Mouse (Mus musculus) thymus, adult 18-20 months (tissue): ENCODE results near the gene Trhde.

Experiments used
- DNase-seq, 2 experiments: peaks; one replicate each; pipeline ENCODE4 v3.0.0; 2022; ENCODE audit warnings: mixed read lengths in 2 of 2

The Trhde gene

DNA sequence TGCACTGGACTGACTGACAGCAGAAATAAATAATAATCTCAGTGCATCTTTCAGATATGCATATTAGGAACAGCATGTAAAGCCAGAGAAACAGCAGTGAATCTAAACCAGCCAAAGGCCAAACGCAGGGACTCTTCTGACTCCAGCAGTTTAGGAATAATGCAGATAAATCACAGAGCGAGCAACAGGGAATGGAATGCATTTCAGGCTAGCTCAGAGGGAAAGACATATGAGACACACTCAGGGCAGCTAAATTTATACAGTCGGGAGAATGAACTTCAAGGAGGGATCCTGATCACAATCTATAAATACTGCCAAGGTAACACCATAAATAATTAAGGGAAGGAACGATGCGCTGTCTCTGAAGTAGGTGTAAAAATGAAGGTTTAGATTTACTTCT, 66.4 kb downstream of the Trhde start:
- no peak for DNase-seq

- DNase-seq, result no peak
Observed at GRCm38 (mm10) chr10:114735111-114735510, 67.0 kb downstream of the Trhde start.

DNA sequence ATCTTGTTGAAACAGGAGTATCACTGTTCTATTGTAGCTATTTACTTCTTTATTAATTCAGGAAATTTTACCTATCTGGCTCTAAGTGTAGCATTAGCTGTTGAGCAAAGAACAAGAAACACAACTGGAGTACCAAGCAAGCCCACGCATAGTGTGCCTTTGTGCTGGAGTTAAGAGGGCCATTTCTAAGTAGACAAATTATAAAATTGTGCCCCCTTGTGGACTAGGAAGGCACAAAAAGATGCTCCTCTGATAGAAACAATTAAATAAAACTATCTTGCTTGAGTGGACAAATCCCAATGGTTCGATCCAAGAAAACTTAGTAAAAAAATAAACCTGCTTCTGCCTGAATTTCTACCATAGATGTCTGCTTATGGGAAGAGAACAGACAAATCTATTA, 76.5 kb downstream of the Trhde start:
- DNase-seq, result no peak

DNA sequence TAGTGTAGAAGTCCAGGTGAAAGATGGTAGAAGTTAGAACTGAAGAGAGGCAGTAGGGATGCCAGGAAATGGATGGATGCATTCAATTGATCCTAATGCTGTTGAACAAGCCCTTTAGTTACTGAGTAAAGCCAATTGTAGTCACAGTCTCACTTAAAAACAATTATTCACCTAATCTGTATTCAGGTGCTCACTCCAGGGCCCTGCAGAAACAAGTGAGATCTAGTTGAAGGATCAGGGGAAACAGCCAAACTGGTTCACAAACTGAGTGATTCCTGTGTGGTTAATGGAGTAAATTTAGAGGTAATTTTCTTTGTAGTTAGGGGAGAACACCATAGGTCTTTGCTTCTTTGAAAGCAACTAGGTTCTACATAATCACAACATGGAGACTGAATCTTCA, 100.3 kb downstream of the Trhde start:
- no peak for DNase-seq

DNA sequence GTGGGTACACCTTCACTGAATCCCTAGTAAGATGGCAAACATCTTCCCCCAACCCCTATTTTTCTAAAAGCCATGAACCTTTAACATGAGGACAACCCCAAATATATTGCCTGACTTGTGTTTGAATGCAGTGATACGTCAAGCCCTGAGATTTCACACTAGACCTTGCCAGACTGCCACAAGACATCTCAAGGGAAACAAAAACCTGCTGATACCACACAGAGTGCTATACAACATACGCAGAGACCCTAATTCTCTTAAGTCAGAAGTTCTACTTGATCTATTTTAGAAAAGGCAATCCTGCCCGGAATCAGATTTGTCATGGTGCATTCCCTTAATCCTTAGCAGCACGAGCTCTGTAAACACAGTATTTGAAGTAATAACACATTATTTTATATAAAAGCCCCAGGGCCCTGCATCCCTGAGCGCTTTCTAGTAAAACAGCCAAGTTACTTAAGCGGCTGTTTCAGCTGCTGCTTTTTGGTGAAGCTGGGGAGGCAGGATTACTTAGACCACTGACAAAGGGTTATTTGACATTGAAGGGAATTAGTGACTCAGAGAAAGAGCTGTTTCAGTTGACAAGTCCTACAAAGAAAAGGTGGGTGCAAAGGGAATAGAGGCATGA, 130.2 kb downstream of the Trhde start:
- no peak for DNase-seq

DNA sequence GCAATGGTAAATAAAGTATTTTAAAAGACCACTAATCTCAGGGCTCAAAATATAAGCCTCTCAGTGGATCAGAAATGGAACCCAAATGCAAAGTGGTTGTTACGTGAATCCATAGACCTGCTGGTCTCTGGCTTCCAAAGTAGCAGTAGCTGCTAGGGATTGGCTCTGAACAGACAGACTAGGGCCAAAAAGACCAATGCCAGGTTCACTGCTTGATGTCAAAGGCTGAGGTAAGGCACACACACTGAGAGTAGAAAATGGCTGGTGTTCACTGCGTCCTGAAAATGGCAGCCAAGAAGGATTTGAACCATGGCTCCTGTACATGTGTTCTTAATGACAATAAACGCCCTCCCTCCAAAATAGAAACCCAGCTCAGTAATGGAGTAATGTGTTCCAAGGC, 209.1 kb downstream of the Trhde start:
- no peak for DNase-seq

GRCm38 (mm10) chr10:114578926-114579325, 223.2 kb downstream of the Trhde start:
- DNase-seq, result no peak

- DNase-seq, result no peak
Observed at GRCm38 (mm10) chr10:114567891-114568290, 234.2 kb downstream of the Trhde start.

GRCm38 (mm10) chr10:114509186-114509585, 292.9 kb downstream of the Trhde start:
- DNase-seq, result no peak

DNA sequence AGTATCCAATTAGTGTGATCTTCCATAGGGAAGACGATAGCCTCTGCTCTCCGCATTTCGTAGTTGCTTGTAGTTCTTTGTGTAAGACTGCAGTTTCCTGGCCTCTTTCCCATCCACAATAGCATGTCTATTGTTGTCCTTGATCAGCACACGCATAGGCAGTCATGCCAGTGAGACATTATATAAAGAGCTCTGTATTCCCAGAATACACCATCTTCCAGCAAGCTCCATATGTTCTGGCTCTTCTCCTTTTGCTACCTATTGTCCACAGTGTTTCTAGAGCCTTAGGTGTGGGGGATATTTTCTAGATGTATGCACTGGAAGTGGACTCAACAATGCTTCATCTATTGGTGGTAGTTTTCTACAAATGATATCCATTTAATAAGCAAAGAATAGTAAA, 313.3 kb downstream of the Trhde start:
- no peak for DNase-seq

DNA sequence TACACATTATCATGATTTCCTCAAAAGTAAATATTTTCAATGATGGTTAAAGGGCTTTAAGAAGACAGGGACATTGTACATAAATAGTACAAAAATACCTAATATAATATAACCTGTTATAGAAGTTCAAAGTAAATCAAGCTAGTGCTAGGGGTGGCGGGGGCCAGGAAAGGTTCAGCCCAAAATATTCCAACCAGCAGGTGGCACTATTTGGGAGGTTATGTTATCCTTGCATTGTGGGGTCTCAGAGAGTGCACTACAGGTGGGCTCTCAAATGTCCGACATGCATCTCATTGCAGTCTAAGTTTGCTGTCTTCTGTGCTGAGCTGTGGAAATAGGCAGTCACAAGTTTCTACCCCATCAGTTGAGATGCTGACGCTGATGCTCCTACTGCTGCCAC, 346.5 kb downstream of the Trhde start:
- no peak for DNase-seq

DNA sequence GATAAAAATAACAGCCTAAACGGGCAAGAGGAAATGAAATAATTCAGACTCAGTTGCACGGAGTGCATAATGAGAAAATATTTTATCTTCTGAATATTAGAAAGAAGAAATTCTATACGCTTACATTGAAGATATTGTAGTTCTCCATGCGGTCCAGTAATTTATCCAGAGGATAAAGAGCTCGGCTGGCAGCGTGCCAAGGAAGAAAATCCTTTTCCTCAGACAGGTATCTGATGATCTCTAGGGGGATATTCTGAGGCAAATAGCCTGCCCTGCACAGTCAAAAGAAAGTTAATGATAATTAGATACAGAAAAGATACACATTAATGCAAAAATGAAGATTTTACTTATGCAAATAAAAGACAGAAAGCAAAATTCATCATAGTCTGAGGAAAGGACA, 354.0 kb downstream of the Trhde start:
- no peak for DNase-seq

- no peak for DNase-seq
Observed at GRCm38 (mm10) chr10:114418956-114419530, 383.1 kb downstream of the Trhde start.

- no peak for DNase-seq
Observed at GRCm38 (mm10) chr10:114415717-114416116, 386.4 kb downstream of the Trhde start.

DNA sequence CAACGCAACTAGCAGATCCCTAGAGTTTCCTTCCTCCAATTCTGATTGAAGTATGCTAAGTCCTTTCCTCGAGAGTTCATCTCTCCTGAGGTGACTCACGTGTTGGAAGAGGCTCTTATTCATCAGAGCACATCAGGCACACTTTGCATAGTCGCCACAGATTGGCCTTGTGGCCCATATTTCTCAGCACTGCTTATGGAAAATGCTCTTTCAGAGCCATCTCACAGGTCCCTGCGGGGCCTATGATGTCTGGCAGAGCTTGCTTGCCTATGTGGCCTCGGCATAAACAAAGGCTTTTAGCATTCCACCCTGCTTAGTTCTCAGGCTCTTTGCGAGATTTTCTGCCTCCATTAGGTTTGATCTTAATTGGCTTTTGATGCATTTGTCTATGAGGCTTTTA, 396.8 kb downstream of the Trhde start:
- DNase-seq, result no peak

- DNase-seq, result no peak
Observed at GRCm38 (mm10) chr10:114403795-114404194, 398.3 kb downstream of the Trhde start.

DNA sequence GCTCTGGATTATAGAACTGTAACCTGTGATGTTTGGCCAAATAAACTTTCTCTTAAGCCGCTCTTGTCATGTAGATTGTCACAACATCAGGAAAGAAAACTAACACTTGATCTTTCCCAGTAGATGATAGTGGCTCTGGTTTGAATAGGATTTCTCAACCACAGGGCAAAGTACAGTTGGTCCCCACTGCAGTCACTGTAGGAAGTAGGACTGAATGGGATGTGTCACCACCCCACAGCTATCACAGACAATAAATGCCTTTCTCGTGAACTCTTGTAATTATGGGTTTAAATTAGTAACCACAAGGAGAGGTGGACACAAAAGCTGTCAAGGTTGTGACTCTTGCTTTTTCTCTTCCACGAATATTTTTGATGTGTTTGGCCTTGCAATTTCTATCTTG, 431.3 kb downstream of the Trhde start:
- no peak for DNase-seq

DNA sequence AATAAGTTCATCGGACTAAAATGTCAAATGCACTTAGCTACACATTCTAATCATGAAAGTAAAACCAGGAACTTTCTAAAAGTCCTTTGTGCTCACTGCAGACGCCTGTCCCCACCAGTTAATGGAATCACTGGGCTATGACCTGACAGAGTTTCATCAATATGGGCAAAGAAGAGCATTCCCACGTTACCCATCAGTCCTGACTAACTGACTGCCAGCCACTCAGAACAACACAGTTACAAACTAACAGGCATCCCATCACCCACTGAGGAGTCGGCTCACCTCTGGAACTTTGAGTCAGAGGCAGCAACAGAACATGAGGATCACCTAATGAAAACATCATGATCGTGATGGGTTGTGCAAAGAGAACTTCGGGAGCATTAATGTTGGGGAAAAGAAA, 438.7 kb downstream of the Trhde start:
- no peak for DNase-seq

DNA sequence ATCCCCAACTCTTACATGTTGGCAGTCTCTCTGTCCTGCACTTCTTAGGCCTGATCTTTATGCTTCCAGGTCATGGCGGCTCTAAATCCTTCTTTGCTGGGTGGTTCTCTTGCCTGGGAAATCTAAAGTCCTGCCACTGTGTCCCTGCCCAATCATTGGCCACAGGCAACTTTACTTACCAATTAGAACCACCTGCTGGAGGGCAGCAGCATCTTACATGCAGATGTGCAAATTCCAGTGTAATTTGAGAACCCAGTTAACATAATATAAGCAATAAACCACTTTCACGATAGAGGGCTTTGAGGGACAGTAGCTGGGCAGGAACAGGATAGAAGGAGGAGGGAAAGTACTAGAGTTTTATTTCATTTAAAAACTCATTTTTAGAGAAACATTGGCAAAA, 439.5 kb downstream of the Trhde start:
- DNase-seq, result no peak
